Mouse (Mus musculus): Measurements from ENCODE around the gene Hk3.

DNA sequence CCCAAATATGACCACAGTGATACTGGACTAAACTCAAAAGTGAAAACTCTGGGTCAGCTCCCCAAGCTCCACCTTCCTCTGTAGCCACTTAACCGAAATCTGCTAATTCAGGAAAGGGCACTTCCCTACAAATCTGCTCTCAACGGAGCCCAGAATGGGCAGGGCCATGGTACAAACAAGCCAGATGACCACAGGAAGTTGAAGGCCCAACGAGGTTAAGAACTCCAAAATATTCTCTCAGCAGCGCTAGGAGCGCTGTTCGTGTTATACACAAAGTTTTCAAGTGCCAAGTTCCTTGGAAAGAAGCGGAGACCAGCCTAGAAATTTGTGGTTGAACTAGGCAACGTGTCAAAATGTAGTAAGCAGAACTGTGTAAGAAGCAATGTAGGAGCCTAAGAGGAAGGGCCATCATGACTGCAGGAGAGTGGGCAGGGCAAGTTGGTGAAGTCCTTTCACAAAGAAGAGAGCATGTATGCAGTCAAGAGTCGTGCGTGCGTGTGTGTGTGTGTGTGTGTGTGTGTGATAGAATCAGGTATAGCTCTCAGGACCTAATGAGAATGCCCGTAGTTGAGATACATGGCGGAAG lies at the start of gene Hk3:
- TF ChIP-seq POLR2A (IDR thresholded peaks at IDR 0.05; ENCODE audit: insufficient read depth, low read depth, low read length) = no peak
- no peak for TF ChIP-seq EP300 (IDR thresholded peaks at IDR 0.05; ENCODE audit: insufficient read depth, low read depth, low read length)
- TF ChIP-seq CTCF (IDR thresholded peaks at IDR 0.05) = no peak
